Mouse (Mus musculus): ENCODE results near the gene Smurf1.

The Smurf1 gene

DNA sequence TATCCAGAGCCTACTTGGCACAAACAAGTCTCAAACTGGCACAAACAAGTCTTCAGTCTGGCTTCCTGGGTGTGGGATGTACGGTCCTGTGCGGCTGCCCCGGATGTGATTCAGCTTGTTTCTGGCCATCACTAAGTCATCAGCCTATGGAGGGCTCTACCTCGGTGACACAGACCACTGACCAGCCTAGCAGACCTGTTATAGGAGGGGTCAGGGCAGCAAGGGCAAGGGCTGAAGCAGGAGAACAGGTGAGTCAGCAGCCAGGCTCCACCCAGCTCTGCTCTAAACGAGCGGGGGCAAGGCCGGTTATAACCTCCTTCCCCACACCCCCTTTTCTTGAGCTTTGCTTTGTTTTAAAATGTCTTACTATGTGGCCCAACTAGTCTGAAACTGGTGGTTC lies 11.2 kb downstream of the Smurf1 start:
- no peak for DNase-seq (ENCODE audit: extremely low spot score)

DNA sequence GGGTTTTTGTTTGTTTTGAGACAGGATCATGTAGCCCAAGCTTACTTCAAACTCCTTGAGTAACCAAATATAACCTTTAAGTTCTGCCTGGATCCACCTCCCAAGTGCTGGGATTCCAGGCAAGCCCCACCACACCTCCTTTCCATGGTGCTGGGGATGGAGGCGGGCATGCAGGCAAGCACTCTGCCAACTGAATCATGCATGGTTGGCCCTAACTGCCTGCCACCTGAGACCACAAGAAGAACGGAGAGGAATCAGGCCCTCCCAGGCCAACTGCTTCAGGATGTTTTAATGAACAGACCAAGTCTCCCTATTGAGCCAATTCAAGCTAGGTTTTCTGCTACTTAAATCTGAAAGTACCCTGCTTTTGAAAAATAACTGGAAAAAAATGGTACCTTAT lies 13.1 kb downstream of the Smurf1 start:
- no peak for DNase-seq (ENCODE audit: extremely low spot score)

- DNase-seq (ENCODE audit: extremely low spot score) = no peak
Measured at GRCm38 (mm10) chr5:144950428-144951051, 15.1 kb downstream of the Smurf1 start.

GRCm38 (mm10) chr5:144949856-144950255 lies 15.8 kb downstream of the Smurf1 start:
- DNase-seq (ENCODE audit: extremely low spot score) = no peak

DNA sequence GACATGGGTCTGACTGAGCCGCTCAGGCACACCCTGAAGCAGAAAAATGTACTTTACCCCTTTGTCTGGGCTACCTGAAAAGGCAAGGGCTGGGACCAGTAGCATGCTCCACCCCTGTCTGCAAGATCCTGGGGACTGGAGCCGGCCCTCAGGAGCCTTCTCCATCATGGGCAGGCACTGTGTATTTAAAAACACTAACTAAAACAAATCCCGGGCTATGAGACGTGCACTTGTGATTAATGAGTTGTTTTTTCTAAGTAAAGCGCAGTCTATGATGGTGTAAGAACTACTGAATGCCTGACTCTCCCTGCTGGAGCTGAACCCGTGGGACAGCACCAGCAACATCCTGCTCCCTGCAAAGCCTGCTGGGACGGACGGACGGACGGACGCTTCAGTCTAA lies 17.2 kb downstream of the Smurf1 start:
- DNase-seq (ENCODE audit: extremely low spot score) = no peak

- no peak for DNase-seq (ENCODE audit: extremely low spot score)
Measured at GRCm38 (mm10) chr5:144948002-144948401, 17.6 kb downstream of the Smurf1 start.

GRCm38 (mm10) chr5:144946032-144946431 lies 19.6 kb downstream of the Smurf1 start:
- no peak for DNase-seq (ENCODE audit: extremely low spot score)

GRCm38 (mm10) chr5:144944932-144945331 lies 20.7 kb downstream of the Smurf1 start:
- DNase-seq (ENCODE audit: extremely low spot score) = no peak

DNA sequence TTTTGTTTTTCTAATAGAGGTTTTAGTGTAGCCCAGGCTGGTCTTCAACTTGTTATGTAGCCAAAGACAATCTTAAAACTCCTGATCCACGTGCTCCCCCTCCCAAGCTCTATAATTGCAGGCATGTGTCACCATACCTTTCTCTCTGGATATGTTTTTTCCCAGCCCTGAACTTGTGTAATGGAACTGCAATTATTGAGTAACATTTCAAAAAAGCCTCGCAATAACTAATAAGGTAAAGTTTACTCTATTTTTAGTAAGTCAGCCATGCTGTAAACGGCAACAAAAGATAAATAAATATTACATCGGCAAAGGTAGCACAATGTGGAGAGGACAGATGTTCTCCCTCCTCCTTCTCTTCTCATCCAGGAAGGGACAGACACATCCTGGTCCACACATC lies 21.3 kb downstream of the Smurf1 start:
- DNase-seq (ENCODE audit: extremely low spot score) = no peak

DNA sequence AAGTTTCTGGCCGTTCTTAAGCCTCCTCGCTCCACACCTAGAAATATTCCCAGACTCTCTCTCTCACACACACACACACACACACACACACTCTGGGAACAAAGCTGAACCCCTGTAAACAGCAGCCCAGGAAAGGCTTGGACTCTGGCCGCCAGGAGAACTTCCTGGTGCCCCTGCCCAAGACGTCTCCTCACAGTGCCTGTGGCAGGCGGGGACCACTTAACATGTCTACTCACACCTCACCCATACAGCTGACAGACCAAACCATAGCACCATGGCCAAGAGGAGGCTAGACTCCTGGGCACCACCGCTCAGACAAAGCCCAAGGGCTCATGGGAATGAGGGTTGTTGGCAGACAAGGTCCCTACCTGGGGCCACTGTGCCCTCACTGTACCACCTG lies 22.3 kb downstream of the Smurf1 start:
- DNase-seq (ENCODE audit: extremely low spot score) = no peak

DNA sequence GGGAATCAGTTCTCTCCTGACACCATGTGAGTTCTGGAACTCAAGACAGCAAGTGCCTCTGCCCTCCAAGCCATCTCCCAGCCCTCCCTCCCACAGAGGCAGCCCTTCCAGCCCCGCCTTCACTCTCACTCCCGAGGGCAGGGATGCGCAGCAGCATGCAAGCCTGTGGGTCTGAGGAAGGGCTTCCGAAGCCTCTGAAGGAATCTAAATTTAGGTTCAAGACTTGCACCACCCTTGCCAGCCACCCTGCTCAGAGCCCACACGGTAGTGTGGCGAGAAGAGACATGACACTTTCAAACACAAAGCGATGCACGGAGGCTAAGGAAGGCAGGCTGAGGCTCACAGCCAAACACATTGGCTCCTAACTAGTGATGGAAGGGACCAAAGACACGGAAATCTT lies 23.2 kb downstream of the Smurf1 start:
- DNase-seq (ENCODE audit: extremely low spot score) = no peak

DNA sequence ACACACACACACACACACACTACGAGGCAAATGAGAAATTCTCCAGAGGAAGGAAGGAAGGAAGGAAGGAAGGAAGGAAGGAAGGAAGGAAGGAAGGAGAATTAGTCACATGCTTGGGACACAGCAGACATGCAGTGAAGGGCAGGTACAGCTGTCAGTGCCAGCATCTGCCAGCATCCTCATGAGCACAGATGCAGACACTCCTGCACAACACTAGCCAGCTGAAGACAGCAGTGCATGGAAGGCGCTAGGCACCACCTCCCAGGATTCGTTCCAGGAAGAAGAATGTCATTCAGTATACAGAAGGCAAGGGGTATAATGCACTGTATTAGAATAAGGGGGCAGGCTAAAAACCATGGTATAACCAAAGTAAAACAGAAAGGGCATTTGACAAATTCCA lies 24.7 kb downstream of the Smurf1 start:
- no peak for DNase-seq (ENCODE audit: extremely low spot score)

- DNase-seq (ENCODE audit: extremely low spot score) = no peak
Measured at GRCm38 (mm10) chr5:144937304-144937703, 28.3 kb downstream of the Smurf1 start.

GRCm38 (mm10) chr5:144933486-144933885 lies 32.2 kb downstream of the Smurf1 start:
- DNase-seq (ENCODE audit: extremely low spot score) = no peak

DNA sequence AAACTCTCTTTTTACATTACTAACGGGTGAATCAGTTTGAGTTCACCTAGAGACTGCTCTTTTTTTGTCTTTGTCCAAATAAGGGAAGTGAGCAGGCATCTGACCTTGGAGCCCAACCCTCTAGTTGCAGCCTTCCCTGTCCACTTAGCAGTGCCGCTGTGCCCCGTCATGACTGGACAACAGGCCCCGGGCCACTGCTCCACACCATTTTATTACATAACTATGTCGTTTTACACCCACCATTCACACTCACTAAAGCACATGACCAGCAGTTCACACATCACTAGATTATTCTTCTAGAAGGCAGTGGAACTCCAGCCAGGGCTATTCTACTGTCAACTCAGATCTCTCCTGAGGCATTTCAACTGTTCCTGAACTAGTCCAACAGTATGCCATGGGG lies 33.8 kb downstream of the Smurf1 start:
- DNase-seq (ENCODE audit: extremely low spot score) = no peak

DNA sequence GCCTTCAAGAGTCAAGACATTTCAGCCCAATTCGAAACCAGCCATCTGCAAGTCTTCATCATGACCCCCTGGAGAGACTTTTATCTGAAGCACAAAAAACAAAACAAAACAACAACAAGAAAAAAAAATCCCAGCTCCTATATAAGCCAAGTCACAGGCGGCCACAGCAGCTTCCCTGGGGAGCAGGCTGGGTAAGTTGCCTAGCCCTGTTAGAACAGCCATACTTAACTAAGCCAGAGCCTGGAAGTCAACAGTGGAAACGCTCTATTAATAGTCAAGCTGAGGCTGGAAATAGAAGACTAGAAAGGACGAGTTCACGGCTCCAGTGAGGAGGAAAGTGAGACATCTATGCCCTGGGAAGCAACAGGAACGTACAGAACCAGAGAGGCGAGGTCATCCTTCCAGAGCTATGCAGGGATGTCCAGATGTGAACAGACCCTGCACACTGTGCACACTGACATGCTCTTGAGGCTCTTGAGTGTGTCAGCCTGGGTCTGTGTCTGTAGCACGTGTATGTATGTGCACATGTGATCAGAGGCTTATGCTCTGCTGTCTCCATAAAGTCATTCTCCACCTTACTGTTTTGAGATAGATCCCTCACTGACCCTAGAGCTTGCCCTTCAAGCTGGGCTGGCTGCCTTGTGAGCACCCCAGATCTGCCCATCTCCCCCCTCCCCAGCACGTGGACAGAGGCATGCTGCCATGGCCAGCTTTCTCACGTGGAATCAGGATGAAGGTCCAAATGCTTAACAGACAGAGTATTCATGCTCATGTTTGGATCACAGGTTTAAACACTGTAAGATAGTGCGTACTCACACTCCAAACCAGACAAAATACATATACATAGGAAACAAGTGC lies 36.6 kb downstream of the Smurf1 start:
- DNase-seq (ENCODE audit: extremely low spot score) = no peak

DNA sequence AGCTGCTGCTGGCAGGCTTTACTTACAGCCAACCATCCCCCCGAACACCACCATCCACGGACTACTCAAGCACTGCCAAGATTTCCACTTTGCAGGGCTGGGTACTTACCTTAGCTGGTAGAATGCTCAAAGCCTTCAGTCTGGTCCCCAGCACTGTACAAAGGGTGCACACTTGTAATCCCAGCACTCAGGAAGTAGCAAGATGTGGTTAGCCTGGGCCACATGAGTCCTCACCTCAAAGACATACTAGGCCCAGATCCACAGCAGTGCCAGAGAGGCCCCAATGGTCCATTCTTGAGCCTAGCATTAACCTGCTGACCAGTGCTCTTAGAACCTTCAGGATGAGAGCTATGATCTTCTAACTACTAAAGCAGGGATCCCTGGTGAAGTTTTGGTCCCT lies 39.4 kb downstream of the Smurf1 start:
- no peak for DNase-seq (ENCODE audit: extremely low spot score)

DNA sequence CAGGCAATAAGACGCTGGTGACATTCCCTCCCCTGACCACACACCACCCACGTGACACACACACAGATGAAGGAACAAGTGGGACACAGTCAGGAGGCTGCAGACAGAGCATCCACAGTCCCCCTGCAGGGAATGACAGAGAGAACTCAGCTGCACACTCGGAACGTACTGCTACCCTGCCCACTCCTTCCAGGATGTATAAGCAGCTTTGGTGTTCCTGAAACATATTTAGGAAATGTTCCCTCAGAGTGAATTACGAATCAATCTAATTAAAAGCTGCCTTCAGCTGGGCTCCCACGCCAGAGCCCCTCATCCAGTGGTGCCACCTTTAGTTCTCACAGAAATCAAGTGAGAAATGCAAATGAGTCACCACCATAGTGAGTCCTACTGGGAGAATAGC lies 42.3 kb downstream of the Smurf1 start:
- no peak for DNase-seq (ENCODE audit: extremely low spot score)

DNA sequence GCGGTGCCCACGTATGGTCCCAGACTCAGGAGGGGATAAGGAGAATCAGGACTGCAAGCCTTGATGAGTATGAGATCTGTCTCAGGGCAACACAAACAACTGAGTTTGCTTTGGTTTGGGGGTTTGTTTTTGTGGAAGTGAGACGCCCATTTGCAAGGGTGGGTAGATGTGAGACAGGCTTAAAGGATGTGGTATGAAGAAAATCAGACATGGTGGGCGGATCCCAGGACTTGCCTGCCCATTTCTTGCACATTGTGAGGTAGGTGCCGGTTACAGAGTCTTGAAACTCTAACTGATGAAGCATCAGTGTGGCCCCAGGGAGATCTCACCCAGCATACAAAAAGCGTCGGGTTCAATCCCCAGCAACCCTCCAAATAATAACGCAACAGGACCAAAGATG lies 45.9 kb downstream of the Smurf1 start:
- no peak for DNase-seq (ENCODE audit: extremely low spot score)

GRCm38 (mm10) chr5:144919194-144919593 lies 46.5 kb downstream of the Smurf1 start:
- DNase-seq (ENCODE audit: extremely low spot score) = no peak

GRCm38 (mm10) chr5:144918204-144918603 lies 47.4 kb downstream of the Smurf1 start:
- no peak for DNase-seq (ENCODE audit: extremely low spot score)

DNA sequence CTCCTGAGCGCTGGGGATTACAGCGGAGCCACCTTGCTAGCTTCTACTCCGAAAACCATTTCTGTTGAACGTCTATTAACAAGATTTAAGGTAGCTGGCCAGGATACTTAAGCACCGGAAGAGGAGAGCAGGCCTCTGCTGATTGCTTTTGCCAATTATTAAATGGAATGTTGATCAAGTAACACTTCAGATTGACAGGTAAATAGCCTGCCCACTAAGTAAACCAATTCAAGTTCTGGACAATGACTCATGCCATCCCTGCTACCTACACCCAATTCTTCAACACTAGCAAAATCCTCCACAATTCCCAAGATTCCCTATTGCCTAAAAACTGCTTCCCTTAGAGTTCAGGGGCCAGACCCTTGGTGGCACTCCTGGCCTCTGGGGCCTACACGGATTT lies 48.5 kb downstream of the Smurf1 start:
- no peak for DNase-seq (ENCODE audit: extremely low spot score)

DNA sequence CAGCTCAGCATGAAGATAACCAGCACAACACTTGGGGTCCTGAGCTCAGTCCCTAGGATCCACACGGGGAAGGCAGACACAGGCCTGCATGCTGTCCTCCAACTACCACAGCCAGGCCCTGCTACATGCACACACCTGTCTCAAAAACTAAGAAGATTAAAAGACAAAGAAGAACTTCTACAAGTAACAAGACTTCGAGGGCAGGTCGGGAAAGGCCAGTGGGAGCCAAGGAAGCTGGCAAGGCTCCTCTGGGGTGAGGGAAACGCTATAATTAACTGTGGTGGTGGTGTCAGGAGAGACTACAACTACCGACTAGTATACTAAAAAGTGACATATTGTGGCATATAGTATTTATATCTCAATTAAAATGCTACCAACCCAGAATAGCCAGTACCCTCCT lies 49.8 kb downstream of the Smurf1 start:
- DNase-seq (ENCODE audit: extremely low spot score) = no peak

Data from embryo, embryonic 9.5 days (tissue).